Mouse (Mus musculus): Measurements from ENCODE around the gene Agbl3. TPM values are rescaled to one million over a fixed set of nuclear protein-coding genes. Genes with fewer than 3 reads are reported as not detected.

Agbl3 gene
- polyA plus RNA-seq, 1 experiment from 2014 or later, result 4.7 TPM

GRCm38 (mm10) chr6:34900990-34901389 lies 120.8 kb downstream of the Agbl3 start:
- no peak overlapping the region for H3K4me3 ChIP-seq (ENCODE audit: low read length)
- no peak overlapping the region for H3K9ac ChIP-seq (replicated peaks; ENCODE audit: low read length)
- H3K36me3 ChIP-seq (ENCODE audit: insufficient read depth, low read length), result peaks cover 19% of the 10 kb centered on the region; the same call in 1 of the 2 replicates
- no peaks in the 10 kb centered on the region for H3K9me3 ChIP-seq (ENCODE audit: low read length)
- 60% methylated on average over 2 of the region's 2 CpGs for WGBS
- ATAC-seq (ENCODE audit: low FRiP score, low TSS enrichment), result no peak
- 0 out of 2 replicates have a peak, but pooled peaks cover 3% of the 10 kb centered on the region for H3K4me1 ChIP-seq (ENCODE audit: insufficient read depth, low read length)
- no peak overlapping the region for H3K4me2 ChIP-seq (replicated peaks; ENCODE audit: low read depth, low read length)
- H3K27me3 ChIP-seq (ENCODE audit: insufficient read depth, low read length), result no peaks in the 10 kb centered on the region
- no peak overlapping the region for H3K27ac ChIP-seq (ENCODE audit: low read length)

GRCm38 (mm10) chr6:34901911-34902444 lies 121.7 kb downstream of the Agbl3 start:
- no peak for ATAC-seq (ENCODE audit: low FRiP score, low TSS enrichment)
- H3K27ac ChIP-seq (ENCODE audit: low read length), result no peak overlapping the region
- H3K9me3 ChIP-seq (ENCODE audit: low read length), result no peaks in the 10 kb centered on the region
- H3K27me3 ChIP-seq (ENCODE audit: insufficient read depth, low read length), result no peaks in the 10 kb centered on the region
- peaks cover 22% of the 10 kb centered on the region for H3K36me3 ChIP-seq (ENCODE audit: insufficient read depth, low read length)
- no peak overlapping the region for H3K4me3 ChIP-seq (ENCODE audit: low read length)
- H3K4me2 ChIP-seq (replicated peaks; ENCODE audit: low read depth, low read length), result no peak overlapping the region
- 0 out of 2 replicates have a peak, but pooled peaks cover 3% of the 10 kb centered on the region for H3K4me1 ChIP-seq (ENCODE audit: insufficient read depth, low read length)
- H3K9ac ChIP-seq (replicated peaks; ENCODE audit: low read length), result no peak overlapping the region
- WGBS, result 77% methylated on average over 9 of the region's 9 CpGs

GRCm38 (mm10) chr6:34902578-34902977 lies 122.3 kb downstream of the Agbl3 start:
- H3K4me2 ChIP-seq (replicated peaks; ENCODE audit: low read depth, low read length), result no peak overlapping the region
- no peak overlapping the region for H3K27ac ChIP-seq (ENCODE audit: low read length)
- H3K9me3 ChIP-seq (ENCODE audit: low read length), result no peaks in the 10 kb centered on the region
- H3K27me3 ChIP-seq (ENCODE audit: insufficient read depth, low read length), result no peaks in the 10 kb centered on the region
- ATAC-seq (ENCODE audit: low FRiP score, low TSS enrichment), result no peak
- H3K4me1 ChIP-seq (ENCODE audit: insufficient read depth, low read length), result 0 out of 2 replicates have a peak, but pooled peaks cover 3% of the 10 kb centered on the region
- WGBS, result 76% methylated on average over 7 of the region's 7 CpGs
- H3K4me3 ChIP-seq (ENCODE audit: low read length), result no peak overlapping the region
- no peak overlapping the region for H3K9ac ChIP-seq (replicated peaks; ENCODE audit: low read length)
- peaks cover 23% of the 10 kb centered on the region for H3K36me3 ChIP-seq (ENCODE audit: insufficient read depth, low read length)

GRCm38 (mm10) chr6:34903441-34903840 lies 123.2 kb downstream of the Agbl3 start:
- Histone ChIP-seq H3K27ac (ENCODE audit: low read length) (no peak overlapping the region), H3K4me1 (ENCODE audit: insufficient read depth, low read length) (0 out of 2 replicates have a peak, but pooled peaks cover 3% of the 10 kb centered on the region), H3K9ac (replicated peaks; ENCODE audit: low read length) (no peak overlapping the region), H3K9me3 (ENCODE audit: low read length) (no peaks in the 10 kb centered on the region), H3K4me2 (replicated peaks; ENCODE audit: low read depth, low read length) (no peak overlapping the region), H3K4me3 (ENCODE audit: low read length) (no peak overlapping the region), H3K27me3 (ENCODE audit: insufficient read depth, low read length) (no peaks in the 10 kb centered on the region), H3K36me3 (ENCODE audit: insufficient read depth, low read length) (peaks cover 23% of the 10 kb centered on the region)
- 74% methylated on average over 5 of the region's 5 CpGs for WGBS
- no peak for ATAC-seq (ENCODE audit: low FRiP score, low TSS enrichment)

GRCm38 (mm10) chr6:34903851-34904250 lies 123.6 kb downstream of the Agbl3 start:
- Histone ChIP-seq H3K4me3 (ENCODE audit: low read length) (no peak overlapping the region), H3K27ac (ENCODE audit: low read length) (no peak overlapping the region), H3K9me3 (ENCODE audit: low read length) (no peaks in the 10 kb centered on the region), H3K36me3 (ENCODE audit: insufficient read depth, low read length) (peaks cover 23% of the 10 kb centered on the region), H3K9ac (replicated peaks; ENCODE audit: low read length) (no peak overlapping the region), H3K27me3 (ENCODE audit: insufficient read depth, low read length) (no peaks in the 10 kb centered on the region), H3K4me1 (ENCODE audit: insufficient read depth, low read length) (0 out of 2 replicates have a peak, but pooled peaks cover 3% of the 10 kb centered on the region), H3K4me2 (replicated peaks; ENCODE audit: low read depth, low read length) (no peak overlapping the region)
- WGBS, result 38% methylated on average over 10 of the region's 10 CpGs
- ATAC-seq (ENCODE audit: low FRiP score, low TSS enrichment), result no peak

GRCm38 (mm10) chr6:34904361-34904760 lies 124.1 kb downstream of the Agbl3 start:
- Histone ChIP-seq H3K4me3 (ENCODE audit: low read length) (no peak overlapping the region), H3K4me1 (ENCODE audit: insufficient read depth, low read length) (peaks cover 5% of the 10 kb centered on the region; the same call in 1 of the 2 replicates), H3K27ac (ENCODE audit: low read length) (no peak overlapping the region), H3K9me3 (ENCODE audit: low read length) (no peaks in the 10 kb centered on the region), H3K36me3 (ENCODE audit: insufficient read depth, low read length) (peaks cover 20% of the 10 kb centered on the region), H3K4me2 (replicated peaks; ENCODE audit: low read depth, low read length) (no peak overlapping the region), H3K27me3 (ENCODE audit: insufficient read depth, low read length) (no peaks in the 10 kb centered on the region), H3K9ac (replicated peaks; ENCODE audit: low read length) (no peak overlapping the region)
- no peak for ATAC-seq (ENCODE audit: low FRiP score, low TSS enrichment)
- 62% methylated on average over 6 of the region's 6 CpGs for WGBS

- WGBS, result 70% methylated on average over 2 of the region's 2 CpGs
- H3K4me3 ChIP-seq (ENCODE audit: low read length), result no peak overlapping the region
- no peak for ATAC-seq (ENCODE audit: low FRiP score, low TSS enrichment)
- H3K27ac ChIP-seq (ENCODE audit: low read length), result no peak overlapping the region
- no peak overlapping the region for H3K4me2 ChIP-seq (replicated peaks; ENCODE audit: low read depth, low read length)
- H3K36me3 ChIP-seq (ENCODE audit: insufficient read depth, low read length), result peaks cover 20% of the 10 kb centered on the region
- no peak overlapping the region for H3K9ac ChIP-seq (replicated peaks; ENCODE audit: low read length)
- no peaks in the 10 kb centered on the region for H3K27me3 ChIP-seq (ENCODE audit: insufficient read depth, low read length)
- H3K9me3 ChIP-seq (ENCODE audit: low read length), result no peaks in the 10 kb centered on the region
- H3K4me1 ChIP-seq (ENCODE audit: insufficient read depth, low read length), result peaks cover 13% of the 10 kb centered on the region
These were observed 125.9 kb downstream of the Agbl3 start for GRCm38 (mm10) chr6:34906125-34906524.

- H3K27me3 ChIP-seq (ENCODE audit: insufficient read depth, low read length), result no peaks in the 10 kb centered on the region
- H3K4me1 ChIP-seq (ENCODE audit: insufficient read depth, low read length), result peaks cover 13% of the 10 kb centered on the region
- no peaks in the 10 kb centered on the region for H3K9me3 ChIP-seq (ENCODE audit: low read length)
- 85% methylated on average over 4 of the region's 4 CpGs for WGBS
- no peak for ATAC-seq (ENCODE audit: low FRiP score, low TSS enrichment)
- peaks cover 20% of the 10 kb centered on the region for H3K36me3 ChIP-seq (ENCODE audit: insufficient read depth, low read length)
- no peak overlapping the region for H3K27ac ChIP-seq (ENCODE audit: low read length)
- H3K9ac ChIP-seq (replicated peaks; ENCODE audit: low read length), result no peak overlapping the region
- H3K4me2 ChIP-seq (replicated peaks; ENCODE audit: low read depth, low read length), result no peak overlapping the region
- H3K4me3 ChIP-seq (ENCODE audit: low read length), result no peak overlapping the region
These were observed 126.4 kb downstream of the Agbl3 start for GRCm38 (mm10) chr6:34906661-34907060.

GRCm38 (mm10) chr6:34907121-34907614 lies 126.9 kb downstream of the Agbl3 start:
- ATAC-seq (ENCODE audit: low FRiP score, low TSS enrichment), result no peak
- 76% methylated on average over 2 of the region's 2 CpGs for WGBS
- H3K4me1 ChIP-seq (ENCODE audit: insufficient read depth, low read length), result peaks cover 13% of the 10 kb centered on the region
- no peak overlapping the region for H3K9ac ChIP-seq (replicated peaks; ENCODE audit: low read length)
- peaks cover 19% of the 10 kb centered on the region for H3K36me3 ChIP-seq (ENCODE audit: insufficient read depth, low read length)
- no peak overlapping the region for H3K4me2 ChIP-seq (replicated peaks; ENCODE audit: low read depth, low read length)
- no peak overlapping the region for H3K4me3 ChIP-seq (ENCODE audit: low read length)
- H3K27ac ChIP-seq (ENCODE audit: low read length), result no peak overlapping the region
- H3K27me3 ChIP-seq (ENCODE audit: insufficient read depth, low read length), result no peaks in the 10 kb centered on the region
- H3K9me3 ChIP-seq (ENCODE audit: low read length), result no peaks in the 10 kb centered on the region

GRCm38 (mm10) chr6:34907696-34908260 lies 127.5 kb downstream of the Agbl3 start:
- Histone ChIP-seq H3K4me3 (ENCODE audit: low read length) (no peak overlapping the region), H3K4me2 (replicated peaks; ENCODE audit: low read depth, low read length) (no peak overlapping the region), H3K9ac (replicated peaks; ENCODE audit: low read length) (no peak overlapping the region), H3K4me1 (ENCODE audit: insufficient read depth, low read length) (peaks cover 11% of the 10 kb centered on the region), H3K36me3 (ENCODE audit: insufficient read depth, low read length) (peaks cover 17% of the 10 kb centered on the region), H3K27ac (ENCODE audit: low read length) (no peak overlapping the region), H3K9me3 (ENCODE audit: low read length) (no peaks in the 10 kb centered on the region), H3K27me3 (ENCODE audit: insufficient read depth, low read length) (no peaks in the 10 kb centered on the region)
- no peak for ATAC-seq (ENCODE audit: low FRiP score, low TSS enrichment)
- 83% methylated on average over 18 of the region's 18 CpGs for WGBS
